Mouse (Mus musculus) heart, embryonic 12.5 days (tissue): ENCODE results near the gene Parvg. TPM values are rescaled to one million over a fixed set of nuclear protein-coding genes. Genes with fewer than 3 reads are reported as not detected.

Experiments used
- ATAC-seq: fragments of 200-750 bp; cut with Nextera tagmentation; 2 replicates; pipeline ENCODE4 v1.8.0; 2017; ENCODE audit warnings: moderate TSS enrichment, moderate library complexity; ENCODE audit not compliant: insufficient number of reproducible peaks, low FRiP score
- H3K27ac ChIP-seq: fragments of 300-500 bp; sonication (generic); 2 replicates; pipeline ENCODE4 v1.5.1; 2016; ENCODE audit warnings: mild to moderate bottlenecking, moderate library complexity; ENCODE audit not compliant: poor library complexity, severe bottlenecking
- H3K27me3 ChIP-seq: fragments of 300-500 bp; sonication (generic); replicated peaks from 2 replicates; pipeline ENCODE4 v1.6.1; 2016; ENCODE audit warnings: mild to moderate bottlenecking, moderate library complexity
- H3K36me3 ChIP-seq: fragments of 300-500 bp; sonication (generic); 2 replicates; pipeline ENCODE4 v1.6.1; 2016; ENCODE audit warnings: mild to moderate bottlenecking, moderate library complexity
- H3K4me1 ChIP-seq: fragments of 300-500 bp; sonication (generic); replicated peaks from 2 replicates; pipeline ENCODE4 v1.6.1; 2016; ENCODE audit warnings: mild to moderate bottlenecking
- H3K4me2 ChIP-seq: fragments of 300-500 bp; sonication (generic); 2 replicates; pipeline ENCODE4 v1.6.1; 2016; ENCODE audit warnings: mild to moderate bottlenecking, moderate library complexity
- H3K4me3 ChIP-seq: fragments of 300-500 bp; sonication (generic); 2 replicates; pipeline ENCODE4 v1.5.1; 2016; ENCODE audit warnings: mild to moderate bottlenecking
- H3K9ac ChIP-seq: fragments of 300-500 bp; sonication (generic); 2 replicates; pipeline ENCODE4 v1.6.1; 2016; ENCODE audit warnings: mild to moderate bottlenecking, moderate library complexity
- H3K9me3 ChIP-seq: fragments of 300-500 bp; sonication (generic); replicated peaks from 2 replicates; pipeline ENCODE4 v1.6.1; 2016; ENCODE audit warnings: mild to moderate bottlenecking, moderate library complexity
- WGBS: fragments of 180-500 bp; shearing (Covaris S2); methylation state at CpG from one replicate; pipeline ENCODE4 v1.1.7; 2016; 5-methylcytosine and 5-hydroxymethylcytosine counted together
- polyA plus RNA-seq: library from polyadenylated mRNA; unstranded; fragments of >200 nt; fragmentation: Nextera tagmentation; extraction: Ambion mirVana; gene quantifications from 2 replicates; pipeline ENCODE4 v1.2.1, GENCODE M21; 2016

Parvg gene
- polyA plus RNA-seq, 1 experiment from 2014 or later: 0.92 TPM

- H3K36me3 ChIP-seq: no peaks in the 10 kb centered on the region
- no peak overlapping the region for H3K4me2 ChIP-seq
- H3K4me3 ChIP-seq: no peak overlapping the region
- no peak overlapping the region for H3K9ac ChIP-seq
- 0 out of 2 replicates have a peak, but pooled peaks cover 11% of the 10 kb centered on the region for H3K27me3 ChIP-seq
- peaks cover 19% of the 10 kb centered on the region for H3K9me3 ChIP-seq
- no peak for ATAC-seq
- WGBS: 85% methylated on average over 4 of the region's 4 CpGs
- no peak overlapping the region for H3K27ac ChIP-seq
- H3K4me1 ChIP-seq: no peaks in the 10 kb centered on the region
These were observed 68.3 kb downstream of the Parvg start for GRCm38 (mm10) chr15:84392131-84392530.

Other genes with a start within 250 kb of the Parvg start
- 0.60 and 0.80 TPM in 2 replicates for gene Sult4a1, start 218.3 kb upstream of the Parvg start, polyA plus RNA-seq
- not detected in 2 replicates for gene Pnpla5, start 200.9 kb upstream of the Parvg start, polyA plus RNA-seq
- 0.60 and 1.1 TPM in 2 replicates for gene Pnpla3, start 156.2 kb upstream of the Parvg start, polyA plus RNA-seq
- 122 and 125 TPM in 2 replicates for gene Samm50, start 131.8 kb upstream of the Parvg start, polyA plus RNA-seq
- 13.5 and 13.8 TPM in 2 replicates for gene Parvb, start 92.0 kb upstream of the Parvg start, polyA plus RNA-seq
- gene Shisal1, start 123.1 kb downstream of the Parvg start, polyA plus RNA-seq: 0.44 and 0.51 TPM in 2 replicates
- 13.1 and 14.1 TPM in 2 replicates for gene Rtl6, start 233.8 kb downstream of the Parvg start, polyA plus RNA-seq